Mouse (Mus musculus) hindlimb bud, embryonic 11.5 days (tissue): Measurements from ENCODE around the gene Prtn3.

Experiments used
- DNase-seq: peaks from one replicate; pipeline ENCODE4 v3.0.0-alpha.2; 2012; ENCODE audit warnings: low read depth, low spot score; ENCODE audit errors: extremely low spot score

The Prtn3 gene

GRCm38 (mm10) chr10:79925785-79926490, 51.7 kb downstream of the Prtn3 start:
- no peak for DNase-seq

GRCm38 (mm10) chr10:79926491-79927323, 52.4 kb downstream of the Prtn3 start, which contains the start of gene Arid3a:
Gene Arid3a, plus strand, starts transcription at chr10:79927043.
- DNase-seq = peak; percentile 79

- DNase-seq = no peak
Measured at GRCm38 (mm10) chr10:79927324-79928029, 53.2 kb downstream of the Prtn3 start.

DNA sequence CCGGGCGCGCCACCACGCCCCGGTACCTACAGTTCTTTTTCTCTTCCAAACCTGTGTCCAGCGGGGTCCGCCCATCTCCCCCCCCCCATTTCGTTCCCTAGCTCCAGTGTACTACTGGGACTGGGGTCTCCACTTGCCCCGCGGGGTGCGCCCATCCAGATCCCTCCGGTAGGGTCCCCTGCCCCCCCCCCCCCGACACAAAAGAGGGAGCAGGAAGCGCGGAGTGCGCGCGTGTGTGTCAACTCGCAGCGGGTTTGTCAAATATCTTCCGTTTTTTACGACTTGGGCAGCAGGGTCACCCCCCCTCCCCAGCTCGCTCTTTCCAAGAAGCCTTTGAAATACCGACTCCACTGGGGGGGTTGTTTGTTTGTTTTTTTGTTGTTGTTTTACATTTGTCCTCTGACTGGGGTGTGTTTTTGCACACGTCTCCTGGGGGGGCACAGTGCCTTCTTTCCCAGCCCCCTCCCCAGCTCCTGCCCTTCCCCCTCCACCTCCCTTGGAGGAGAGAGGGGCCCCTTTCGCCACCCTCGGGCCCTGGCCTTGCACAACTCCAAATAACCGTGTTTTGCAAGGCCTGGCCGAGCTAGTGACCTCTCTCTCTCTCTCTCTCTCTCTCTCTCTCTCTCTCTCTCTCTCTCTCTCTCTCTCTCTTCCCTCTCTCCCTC, 53.9 kb downstream of the Prtn3 start:
- no peak for DNase-seq

DNA sequence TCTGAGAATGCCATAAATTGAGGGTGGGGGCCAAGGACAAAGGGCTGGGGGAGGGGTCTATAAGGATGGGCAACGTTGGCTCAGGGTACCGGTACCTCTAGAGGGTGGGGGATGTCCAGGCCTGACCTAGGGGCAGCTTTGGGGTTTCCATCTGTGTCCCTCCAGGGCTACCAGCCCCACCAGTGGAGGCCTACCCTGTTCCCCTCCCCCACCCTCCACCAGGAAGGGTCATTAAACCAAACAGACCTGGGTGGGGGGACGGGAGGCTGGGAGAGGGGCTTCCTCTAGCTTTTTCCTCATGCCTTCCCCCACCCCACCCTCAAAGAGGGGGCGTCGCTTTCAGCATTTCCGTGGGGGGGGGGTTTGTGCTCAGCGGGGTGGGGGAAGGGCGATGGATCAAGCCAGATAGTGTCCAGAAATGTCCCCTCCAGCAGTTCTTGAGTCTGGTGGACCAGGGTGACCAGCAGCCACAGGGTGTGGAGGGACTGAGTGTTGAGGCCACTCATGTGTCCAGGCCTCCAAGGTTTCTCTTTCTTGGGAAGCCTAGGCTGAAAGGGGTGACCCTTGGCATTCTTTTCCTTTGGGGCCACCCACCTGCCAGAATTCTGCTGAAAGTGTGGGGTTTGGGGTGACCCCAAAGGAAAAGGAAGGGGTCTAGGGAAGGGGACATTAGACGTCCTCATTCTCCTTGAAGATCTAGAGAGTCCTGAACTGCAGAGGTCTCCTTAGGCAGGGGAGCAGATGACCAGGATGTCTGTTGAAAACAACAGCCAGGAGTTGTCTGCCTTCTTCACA, 54.8 kb downstream of the Prtn3 start:
- no peak for DNase-seq

- DNase-seq = no peak
Measured at GRCm38 (mm10) chr10:79929967-79930825, 55.9 kb downstream of the Prtn3 start.

DNA sequence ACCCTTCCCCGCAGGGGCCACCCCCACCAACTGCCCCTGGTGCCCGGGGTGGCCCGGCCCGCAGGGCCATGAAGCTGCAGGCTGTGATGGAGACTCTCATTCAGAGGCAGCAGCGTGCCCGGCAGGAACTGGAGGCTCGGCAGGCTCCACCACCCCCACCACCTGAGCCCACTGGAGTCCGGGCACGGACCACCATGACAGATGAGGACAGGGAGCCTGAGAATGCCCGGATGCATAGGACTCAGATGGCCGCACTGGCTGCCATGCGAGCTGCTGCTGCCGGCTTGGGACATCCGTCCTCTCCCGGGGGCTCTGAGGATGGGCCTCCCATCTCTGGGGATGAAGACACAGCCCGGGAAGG, 56.5 kb downstream of the Prtn3 start:
- no peak for DNase-seq

DNA sequence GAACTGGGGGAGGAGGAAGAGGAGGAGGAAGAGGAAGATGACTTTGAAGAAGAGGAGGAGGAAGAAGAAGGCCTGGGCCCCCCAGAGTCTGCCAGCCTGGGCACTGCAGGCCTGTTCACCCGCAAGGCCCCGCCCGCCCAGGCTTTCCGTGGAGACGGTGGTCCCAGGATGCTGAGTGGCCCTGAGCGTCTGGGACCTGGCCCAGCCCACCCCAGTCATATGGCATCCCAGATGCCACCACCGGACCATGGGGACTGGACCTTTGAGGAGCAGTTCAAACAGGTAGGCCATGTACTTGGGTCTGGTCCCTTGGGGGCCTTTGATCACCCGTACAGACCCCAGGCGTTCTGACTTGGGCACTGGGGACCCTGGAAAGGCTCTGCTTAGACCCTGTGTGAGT, 57.5 kb downstream of the Prtn3 start:
- DNase-seq = no peak

GRCm38 (mm10) chr10:79932736-79933135, 58.5 kb downstream of the Prtn3 start:
- DNase-seq = no peak
